In the genomic region with DNA sequence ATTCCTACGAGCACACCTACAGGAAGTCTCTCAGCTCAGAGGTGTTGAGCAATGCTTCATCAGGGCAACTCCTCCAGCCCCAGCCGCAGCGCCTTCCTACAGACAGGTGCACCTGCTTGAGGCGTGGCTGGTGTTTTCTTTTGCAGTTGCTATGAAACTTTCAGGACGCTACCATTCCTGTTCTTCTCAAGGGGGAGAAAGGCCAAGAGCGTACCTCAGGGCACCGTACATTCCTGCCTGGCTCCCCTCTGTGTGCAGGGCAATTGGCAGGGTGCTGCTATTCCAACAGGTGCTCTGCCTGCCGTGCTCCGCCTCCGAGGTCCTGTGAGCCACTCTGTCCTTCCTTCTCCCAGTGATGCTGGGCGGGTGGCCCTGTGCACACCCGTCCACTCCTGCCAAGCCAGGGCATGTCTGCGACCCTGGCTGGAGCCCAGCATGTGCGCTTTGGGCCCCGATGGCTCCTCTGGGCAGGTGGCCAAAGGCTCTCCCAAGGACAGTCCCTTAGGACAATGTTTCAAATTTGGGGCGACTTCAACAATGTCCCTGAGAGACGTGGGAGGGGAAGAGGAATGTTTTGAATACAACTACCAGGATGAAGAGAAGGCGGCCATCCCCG, we compare ENCODE assay signal across 8 mouse cellular contexts.
DNase-seq lines count a peak whose midpoint lies in the region; ATAC-seq and TF ChIP-seq lines count a peak whose summit lies in the region.

No protein-coding gene starts in this region.

- peak; percentile 16 for DNase-seq in limb, embryonic 14.5 days (ENCODE audit: low spot score)
- no peak for DNase-seq in limb, embryonic 10.5 days (ENCODE audit: low spot score)
- DNase-seq in cerebellum, adult 18-20 months: peak; percentile 66 to 72
- peak; percentile 82 for DNase-seq in heart, postnatal 4 days
- DNase-seq in frontal cortex, adult 2 months (ENCODE audit: extremely low spot score in 1 of 2, low spot score in 1 of 2): no peak
- no peak for DNase-seq in spleen, adult 18-20 months
- DNase-seq in embryo, embryonic 11 days: no peak

- no peak for ATAC-seq in limb, embryonic 14.5 days (ENCODE audit: low FRiP score, low read depth)
- peak; percentile 98 for ATAC-seq in lung, embryonic 16.5 days (ENCODE audit: low read depth)

- H3K27me3 ChIP-seq in limb, embryonic 14.5 days (ENCODE audit: control insufficient read depth, insufficient read depth, low read length): no peaks in the 10 kb centered on the region
- no peaks in the 10 kb centered on the region for H3K27me3 ChIP-seq in limb, embryonic 10.5 days (ENCODE audit: low read depth, poor library complexity, severe bottlenecking)
- H3K27me3 ChIP-seq in lung, embryonic 16.5 days (ENCODE audit: control insufficient read depth, insufficient read depth, low read depth, low read length): no peaks in the 10 kb centered on the region

- no peak overlapping the region for H3K4me3 ChIP-seq in limb, embryonic 14.5 days (replicated peaks; ENCODE audit: low read length)
- no peak overlapping the region for H3K4me3 ChIP-seq in limb, embryonic 10.5 days
- H3K4me3 ChIP-seq in lung, embryonic 16.5 days (ENCODE audit: low read length): peak overlapping the region; percentile 41

- no peak for TF ChIP-seq POLR2A in limb, embryonic 14.5 days (IDR thresholded peaks at IDR 0.05; ENCODE audit: borderline replicate concordance, extremely low read depth, insufficient read depth, insufficient read length)

- no peaks in the 10 kb centered on the region for H3K4me1 ChIP-seq in limb, embryonic 14.5 days (ENCODE audit: control insufficient read depth, insufficient read depth, low read length)
- no peaks in the 10 kb centered on the region for H3K4me1 ChIP-seq in limb, embryonic 10.5 days
- peaks cover 14% of the 10 kb centered on the region for H3K4me1 ChIP-seq in lung, embryonic 16.5 days (replicated peaks; ENCODE audit: control insufficient read depth, insufficient read depth, low read length)

- no peak overlapping the region for H3K9ac ChIP-seq in limb, embryonic 14.5 days (ENCODE audit: low read depth, low read length, severe bottlenecking)
- peak overlapping the region; percentile 57; the same call in 1 of the 2 replicates for H3K9ac ChIP-seq in lung, embryonic 16.5 days (ENCODE audit: low read length)

- no peak overlapping the region for H3K27ac ChIP-seq in limb, embryonic 14.5 days (replicated peaks; ENCODE audit: low read depth, low read length)
- H3K27ac ChIP-seq in limb, embryonic 10.5 days: no peak overlapping the region
- H3K27ac ChIP-seq in lung, embryonic 16.5 days (ENCODE audit: low read length): peak overlapping the region; percentile 83

- WGBS in limb, embryonic 14.5 days: 71% methylated on average over 19 of the region's 19 CpGs
- WGBS in limb, embryonic 10.5 days: 80% methylated on average over 19 of the region's 19 CpGs
- 52% methylated on average over 19 of the region's 19 CpGs for WGBS in lung, embryonic 16.5 days

- no peak overlapping the region for H3K4me2 ChIP-seq in limb, embryonic 14.5 days (replicated peaks; ENCODE audit: low read depth, low read length, severe bottlenecking)
- peak overlapping the region; percentile 52 for H3K4me2 ChIP-seq in lung, embryonic 16.5 days (ENCODE audit: low read depth, low read length)

- no peaks in the 10 kb centered on the region for H3K9me3 ChIP-seq in limb, embryonic 14.5 days (ENCODE audit: control insufficient read depth, low read length)
- no peaks in the 10 kb centered on the region for H3K9me3 ChIP-seq in limb, embryonic 10.5 days (replicated peaks)
- H3K9me3 ChIP-seq in lung, embryonic 16.5 days (ENCODE audit: control insufficient read depth, low read length): no peaks in the 10 kb centered on the region

- peaks cover 5% of the 10 kb centered on the region; the same call in 1 of the 2 replicates for H3K36me3 ChIP-seq in limb, embryonic 14.5 days (ENCODE audit: control insufficient read depth, insufficient read depth, low read length)
- no peaks in the 10 kb centered on the region for H3K36me3 ChIP-seq in limb, embryonic 10.5 days
- no peaks in the 10 kb centered on the region for H3K36me3 ChIP-seq in lung, embryonic 16.5 days (ENCODE audit: control insufficient read depth, insufficient read depth, low read length)

Comparison
In these comparisons a context has a peak if more than half of its experiments do, and no peak if none do; other contexts are left out.
1. DNase-seq: peak in limb, embryonic 14.5 days (single experiment), cerebellum, adult 18-20 months (2 of 2) and heart, postnatal 4 days (single experiment); none in limb, embryonic 10.5 days (single experiment), frontal cortex, adult 2 months (0 of 2), spleen, adult 18-20 months (0 of 2) and embryo, embryonic 11 days (single experiment).